Mouse (Mus musculus) hindbrain, embryonic 13.5 days (tissue): ENCODE measurements around the gene Rora. TPM values are rescaled to one million over a fixed set of nuclear protein-coding genes. Genes with fewer than 3 reads are reported as not detected.

ENCODE experiments used
- ATAC-seq: fragments of 200-750 bp; cut with Nextera tagmentation; 2 replicates; pipeline ENCODE4 v1.8.0; 2017; ENCODE audit warnings: moderate TSS enrichment; ENCODE audit not compliant: low FRiP score
- H3K27ac ChIP-seq: fragments of 300-500 bp; sonication (generic); 2 replicates; pipeline ENCODE4 v1.5.1; 2015; ENCODE audit warnings: inconsistent platforms, mild to moderate bottlenecking, moderate library complexity
- H3K27me3 ChIP-seq: fragments of 300-500 bp; sonication (generic); 2 replicates; pipeline ENCODE4 v1.6.1; 2015; ENCODE audit warnings: mild to moderate bottlenecking, inconsistent platforms
- H3K36me3 ChIP-seq: fragments of 300-500 bp; sonication (generic); 2 replicates; pipeline ENCODE4 v1.6.1; 2015; ENCODE audit warnings: mild to moderate bottlenecking, inconsistent platforms
- H3K4me1 ChIP-seq: fragments of 300-500 bp; sonication (generic); replicated peaks from 2 replicates; pipeline ENCODE4 v1.6.1; 2015; ENCODE audit warnings: inconsistent platforms
- H3K4me2 ChIP-seq: fragments of 300-500 bp; sonication (generic); 2 replicates; pipeline ENCODE4 v1.6.1; 2015; ENCODE audit warnings: inconsistent platforms, mild to moderate bottlenecking, moderate library complexity
- H3K4me3 ChIP-seq: fragments of 300-500 bp; sonication (generic); 2 replicates; pipeline ENCODE4 v1.5.1; 2015; ENCODE audit warnings: mild to moderate bottlenecking, inconsistent platforms
- H3K9ac ChIP-seq: fragments of 300-500 bp; sonication (generic); 2 replicates; pipeline ENCODE4 v1.6.1; 2015; ENCODE audit warnings: mild to moderate bottlenecking, inconsistent platforms
- H3K9me3 ChIP-seq: fragments of 300-500 bp; sonication (generic); 2 replicates; pipeline ENCODE4 v1.6.1; 2016; ENCODE audit warnings: inconsistent platforms
- WGBS: fragments of 180-500 bp; shearing (Covaris S2); methylation state at CpG from one replicate; pipeline ENCODE4 v1.1.7; 2015; 5-methylcytosine and 5-hydroxymethylcytosine counted together
- polyA plus RNA-seq: library from polyadenylated mRNA; unstranded; fragments of >200 nt; fragmentation: Nextera tagmentation; extraction: Ambion mirVana; gene quantifications from 2 replicates; pipeline ENCODE4 v1.2.1, GENCODE M21; 2015

Rora gene
- polyA plus RNA-seq, 1 experiment from 2014 or later: 25.0 TPM

DNA sequence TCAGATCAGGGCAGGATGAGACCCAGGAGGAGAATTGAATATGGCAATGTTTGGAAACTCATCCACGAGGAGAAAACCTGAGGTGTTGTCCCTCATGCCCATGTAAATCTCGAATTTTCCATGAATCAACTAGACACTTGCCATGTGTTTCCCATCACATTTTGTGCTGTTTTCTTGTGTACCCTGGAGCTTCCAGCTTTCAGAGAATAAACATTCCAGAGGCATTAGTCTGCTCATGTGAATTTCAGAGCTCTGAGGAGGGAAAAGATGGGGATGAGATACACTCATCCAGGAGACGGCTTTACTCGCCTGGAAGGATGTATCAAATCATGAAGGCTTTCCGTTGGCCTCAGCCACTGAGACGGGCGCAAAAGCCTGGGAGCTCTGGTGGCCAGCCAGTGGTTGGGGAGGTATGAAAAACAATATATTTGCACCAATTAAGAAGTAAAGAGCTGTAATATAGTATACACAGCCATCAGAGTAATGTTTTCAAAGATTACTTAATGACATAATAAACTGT is 391.1 kb downstream of the Rora start:
- 88% methylated on average over 7 of the region's 7 CpGs for WGBS
- Histone ChIP-seq H3K27ac (no peak overlapping the region), H3K4me3 (no peak overlapping the region), H3K9ac (no peak overlapping the region), H3K4me1 (no peaks in the 10 kb centered on the region), H3K36me3 (no peaks in the 10 kb centered on the region), H3K27me3 (no peaks in the 10 kb centered on the region), H3K4me2 (no peak overlapping the region), H3K9me3 (no peaks in the 10 kb centered on the region; the same call in 1 of the 2 replicates)
- ATAC-seq: no peak

DNA sequence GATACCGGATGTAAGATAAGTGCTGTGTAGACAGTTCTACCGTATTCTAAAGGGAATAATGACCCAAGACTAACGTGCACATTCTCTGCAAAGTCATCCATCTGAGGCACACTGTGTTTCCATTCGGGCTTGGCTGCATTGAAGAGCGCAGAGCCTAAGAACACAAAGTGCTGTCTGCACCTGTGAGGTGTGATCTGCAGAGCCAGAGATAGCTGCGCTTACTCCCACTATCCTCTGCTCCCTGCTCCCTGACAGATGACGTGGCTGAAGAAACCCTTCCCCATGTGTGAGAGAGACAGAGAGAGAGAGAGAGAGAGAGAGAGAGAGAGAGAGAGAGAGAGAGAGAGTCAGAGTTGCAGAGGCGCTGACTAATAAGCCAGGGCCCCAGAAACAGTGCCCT is 392.3 kb downstream of the Rora start:
- no peaks in the 10 kb centered on the region for H3K4me1 ChIP-seq
- no peaks in the 10 kb centered on the region for H3K36me3 ChIP-seq
- H3K4me2 ChIP-seq: no peak overlapping the region
- no peaks in the 10 kb centered on the region for H3K27me3 ChIP-seq
- WGBS: 86% methylated on average over 8 of the region's 8 CpGs
- H3K9ac ChIP-seq: no peak overlapping the region
- H3K27ac ChIP-seq: no peak overlapping the region
- ATAC-seq: no peak
- H3K4me3 ChIP-seq: no peak overlapping the region
- H3K9me3 ChIP-seq: no peaks in the 10 kb centered on the region

DNA sequence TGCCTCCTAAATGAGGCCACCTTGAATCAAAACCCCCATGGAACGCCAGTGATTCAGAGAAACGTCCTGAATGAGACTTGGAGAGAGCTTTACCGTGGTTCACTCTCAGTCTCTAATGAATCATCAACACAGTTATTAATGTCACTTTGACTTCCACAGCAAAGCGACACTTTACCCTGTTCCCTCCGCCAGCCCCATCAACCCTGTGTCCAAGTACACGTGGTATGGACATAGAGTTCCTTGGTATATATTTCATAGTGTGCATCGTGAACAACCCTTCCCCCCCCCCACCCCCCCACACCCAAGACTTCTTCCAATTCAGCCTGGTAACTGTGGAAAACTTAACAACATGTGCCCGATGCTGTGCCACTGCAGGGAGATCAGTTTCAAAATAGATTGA is 397.3 kb downstream of the Rora start:
- Histone ChIP-seq H3K4me2 (no peak overlapping the region), H3K9ac (no peak overlapping the region), H3K36me3 (no peaks in the 10 kb centered on the region), H3K27me3 (no peaks in the 10 kb centered on the region), H3K9me3 (no peaks in the 10 kb centered on the region), H3K27ac (no peak overlapping the region), H3K4me3 (no peak overlapping the region), H3K4me1 (no peaks in the 10 kb centered on the region)
- WGBS: 79% methylated on average over 8 of the region's 8 CpGs
- no peak for ATAC-seq

DNA sequence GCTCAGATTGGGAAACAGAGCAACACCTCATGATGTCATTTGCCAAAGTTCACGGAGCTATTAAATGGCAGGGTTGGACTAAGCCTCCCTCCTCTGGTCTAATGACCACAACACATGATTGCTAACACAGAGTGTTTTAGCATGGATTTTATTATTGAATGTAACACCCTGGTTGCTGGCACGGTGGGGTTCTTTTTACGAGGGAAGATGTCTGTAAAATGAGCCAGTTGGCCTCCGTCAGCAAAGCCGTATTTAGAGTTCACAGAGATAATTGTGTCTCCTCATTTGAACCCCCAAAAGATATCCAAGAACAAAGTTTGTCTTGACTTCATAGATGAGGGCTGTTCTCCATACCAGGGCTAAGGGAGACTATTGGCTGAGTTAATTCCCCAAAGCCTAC is 398.3 kb downstream of the Rora start:
- no peaks in the 10 kb centered on the region for H3K27me3 ChIP-seq
- no peak overlapping the region for H3K4me2 ChIP-seq
- WGBS: 87% methylated on average over 5 of the region's 5 CpGs
- H3K4me3 ChIP-seq: no peak overlapping the region
- no peak overlapping the region for H3K27ac ChIP-seq
- H3K36me3 ChIP-seq: no peaks in the 10 kb centered on the region
- ATAC-seq: no peak
- no peak overlapping the region for H3K9ac ChIP-seq
- no peaks in the 10 kb centered on the region for H3K9me3 ChIP-seq
- peaks cover 3% of the 10 kb centered on the region; the same call in 1 of the 2 replicates for H3K4me1 ChIP-seq

DNA sequence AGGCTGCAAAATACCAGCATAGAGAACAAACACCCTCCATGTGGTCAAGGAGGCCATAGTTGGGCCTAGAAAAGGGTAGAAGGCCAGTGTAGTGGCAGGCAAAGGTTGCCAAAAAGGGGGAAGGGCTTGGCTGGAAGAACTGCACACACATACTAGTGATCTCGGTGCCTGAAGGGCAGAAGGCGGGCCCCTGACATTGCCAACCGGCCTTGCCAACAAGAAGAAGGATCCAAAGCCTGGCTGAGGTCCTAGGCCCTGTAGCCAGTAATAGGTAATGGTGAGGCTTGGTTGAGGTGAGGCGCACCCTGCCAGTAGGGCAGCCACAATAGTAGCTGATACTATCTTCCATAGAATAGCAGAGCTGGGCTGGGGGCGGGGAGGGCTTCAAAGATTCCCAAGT is 401.7 kb downstream of the Rora start:
- 88% methylated on average over 5 of the region's 5 CpGs for WGBS

DNA sequence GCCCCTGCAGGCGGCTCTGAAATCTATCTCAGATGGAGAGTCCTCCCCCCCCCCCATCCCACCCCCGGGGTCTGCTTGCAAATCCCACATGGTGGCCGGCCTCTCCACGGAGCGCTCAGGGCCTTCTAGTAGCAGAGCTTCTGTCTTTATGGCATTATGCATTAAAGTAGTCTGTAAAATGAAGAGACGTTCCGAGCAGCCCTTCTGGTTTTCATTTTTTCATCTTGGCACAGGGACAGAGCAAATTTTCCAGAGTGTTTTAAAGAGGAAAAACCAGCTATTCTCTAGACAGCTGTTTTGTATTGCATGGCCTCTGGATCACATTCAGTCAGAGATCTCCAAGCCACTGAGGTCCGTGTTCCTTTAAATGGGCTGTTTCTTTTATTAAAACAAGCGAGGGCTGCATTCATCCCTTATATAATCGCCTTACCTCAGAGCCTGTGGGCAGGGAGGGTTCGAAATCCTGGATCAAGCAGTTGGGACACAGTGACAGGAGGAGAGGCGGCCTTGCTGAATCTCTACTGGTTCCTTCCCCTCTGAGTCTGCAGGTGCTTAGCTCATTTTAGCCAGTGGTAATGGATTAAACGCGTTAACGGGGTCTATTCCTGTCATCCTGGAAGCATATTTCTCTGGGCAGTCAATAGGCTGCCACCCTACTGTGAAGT is 417.7 kb downstream of the Rora start:
- no peaks in the 10 kb centered on the region for H3K9me3 ChIP-seq
- 0 out of 2 replicates have a peak overlapping the region, but pooled peaks have one; percentile 23 for H3K27ac ChIP-seq
- 66% methylated on average over 15 of the region's 15 CpGs for WGBS
- H3K9ac ChIP-seq: no peak overlapping the region
- H3K36me3 ChIP-seq: no peaks in the 10 kb centered on the region
- no peaks in the 10 kb centered on the region for H3K27me3 ChIP-seq
- H3K4me3 ChIP-seq: no peak overlapping the region
- H3K4me1 ChIP-seq: peaks cover 11% of the 10 kb centered on the region; the same call in 1 of the 2 replicates
- ATAC-seq: no peak
- H3K4me2 ChIP-seq: no peak overlapping the region

More for the DNA sequence above, 401.7 kb downstream of the Rora start:
- H3K4me3 ChIP-seq: no peak overlapping the region
- H3K4me1 ChIP-seq: peaks cover 7% of the 10 kb centered on the region
- no peak overlapping the region for H3K9ac ChIP-seq
- H3K4me2 ChIP-seq: no peak overlapping the region
- no peaks in the 10 kb centered on the region for H3K27me3 ChIP-seq
- ATAC-seq: no peak
- H3K36me3 ChIP-seq: no peaks in the 10 kb centered on the region
- H3K9me3 ChIP-seq: no peaks in the 10 kb centered on the region
- no peak overlapping the region for H3K27ac ChIP-seq

DNA sequence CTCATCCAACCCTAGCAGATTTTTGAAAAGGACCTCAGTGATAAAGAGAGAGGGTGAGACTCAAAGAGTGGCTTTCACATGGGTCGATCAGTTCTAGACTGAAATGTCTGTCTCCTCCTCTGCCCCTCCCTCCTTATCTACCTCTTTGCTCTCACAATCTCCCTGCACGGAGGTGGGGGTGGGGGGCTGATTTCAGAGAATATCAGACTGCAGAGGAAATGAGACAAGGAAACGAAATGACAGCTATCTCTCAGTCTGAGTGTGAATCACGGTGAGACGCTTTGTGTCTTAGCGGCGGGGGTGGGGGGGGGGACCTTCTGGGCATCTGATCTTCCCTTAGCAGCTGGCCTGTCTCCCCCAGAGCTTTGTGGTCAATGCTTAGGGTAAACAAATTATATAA is 419.7 kb downstream of the Rora start:
- H3K27ac ChIP-seq: no peak overlapping the region
- H3K4me1 ChIP-seq: peaks cover 11% of the 10 kb centered on the region; the same call in 1 of the 2 replicates
- H3K36me3 ChIP-seq: no peaks in the 10 kb centered on the region
- H3K4me3 ChIP-seq: no peak overlapping the region
- WGBS: 72% methylated on average over 7 of the region's 7 CpGs
- H3K9ac ChIP-seq: no peak overlapping the region
- no peaks in the 10 kb centered on the region for H3K27me3 ChIP-seq
- ATAC-seq: no peak
- H3K9me3 ChIP-seq: no peaks in the 10 kb centered on the region
- H3K4me2 ChIP-seq: no peak overlapping the region

DNA sequence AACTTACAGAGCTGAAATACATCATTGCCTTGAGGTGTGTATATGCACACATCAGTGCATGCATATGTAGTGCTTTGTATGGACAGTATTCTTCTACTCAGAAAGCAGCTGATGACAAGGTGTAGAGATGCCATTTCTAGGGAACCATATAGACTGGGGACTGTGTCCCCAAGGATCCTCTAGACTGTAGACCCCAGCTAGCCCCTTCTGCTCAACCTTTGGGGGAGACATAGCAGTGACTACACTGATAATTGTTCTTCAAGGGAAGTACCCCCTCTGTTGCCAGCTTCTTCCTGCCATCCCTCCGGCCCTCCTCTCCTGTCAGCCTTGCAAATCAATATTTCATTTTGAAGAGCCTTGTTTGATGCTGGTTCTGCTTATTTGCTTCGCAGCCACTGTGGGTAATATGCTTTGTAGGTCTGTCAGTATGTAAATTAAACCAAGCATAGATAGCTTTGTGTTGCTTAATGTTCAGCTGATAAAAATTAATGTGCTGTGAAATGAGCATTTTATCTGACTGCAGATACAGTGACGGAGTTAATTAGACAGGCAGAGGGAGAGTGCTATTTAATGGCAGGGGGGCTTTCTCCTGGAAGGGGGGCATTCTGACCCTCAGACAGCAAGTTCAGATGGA is 430.6 kb downstream of the Rora start:
- no peak overlapping the region for H3K4me2 ChIP-seq
- 0 out of 2 replicates have a peak overlapping the region, but pooled peaks have one; percentile 9 for H3K9ac ChIP-seq
- 26% methylated on average over 3 of the region's 3 CpGs for WGBS
- H3K27ac ChIP-seq: peak overlapping the region; percentile 81
- H3K27me3 ChIP-seq: peaks cover 43% of the 10 kb centered on the region
- peak; percentile 66 for ATAC-seq
- H3K4me3 ChIP-seq: no peak overlapping the region
- no peaks in the 10 kb centered on the region for H3K36me3 ChIP-seq
- H3K9me3 ChIP-seq: no peaks in the 10 kb centered on the region
- H3K4me1 ChIP-seq: peaks cover 20% of the 10 kb centered on the region

DNA sequence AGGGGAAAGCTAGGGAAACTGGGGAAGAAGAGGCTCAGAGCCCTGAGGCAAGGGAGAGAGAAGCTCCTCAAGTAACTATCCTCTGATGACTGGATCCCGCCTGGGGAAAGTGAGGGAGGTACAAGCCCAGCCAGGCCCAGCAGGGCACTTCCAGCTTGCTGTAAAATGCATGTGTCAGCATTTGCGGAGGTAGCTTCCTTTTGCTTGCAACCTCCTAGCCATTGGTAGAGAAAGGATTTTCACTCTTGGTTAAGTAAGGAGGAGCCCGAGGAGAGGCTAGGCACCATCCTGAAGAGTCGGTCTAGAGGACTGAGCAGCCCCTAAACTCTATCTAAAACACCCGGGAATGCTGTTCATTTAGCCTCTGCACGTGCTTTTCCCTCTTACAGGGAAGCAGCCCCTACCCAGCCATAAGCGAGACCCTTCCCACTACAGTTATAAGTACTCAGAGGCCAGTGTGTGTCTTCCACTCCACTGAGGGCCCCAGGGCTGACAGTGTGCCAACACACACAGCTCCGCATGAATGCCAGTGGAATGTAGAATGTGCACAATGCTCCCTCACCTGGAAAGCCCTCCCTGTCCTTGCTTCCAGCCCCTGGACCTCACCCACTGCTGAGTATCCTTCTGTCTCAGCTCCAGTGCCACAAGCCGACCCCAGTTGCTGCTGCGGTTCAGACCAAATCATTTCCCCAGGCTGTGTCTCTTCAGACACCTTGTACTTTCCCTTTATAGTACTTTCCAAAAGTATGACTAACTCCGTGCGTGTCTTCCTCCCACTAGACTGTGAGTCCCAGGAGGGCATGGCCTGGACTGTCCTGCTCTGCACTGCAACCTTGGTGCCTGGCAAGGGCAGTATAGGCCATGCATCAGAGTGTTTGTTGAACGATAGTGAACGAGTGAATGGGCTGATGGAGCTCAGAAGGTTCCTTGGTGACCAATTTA is 431.4 kb downstream of the Rora start:
- Histone ChIP-seq H3K9me3 (no peaks in the 10 kb centered on the region), H3K4me3 (no peak overlapping the region), H3K4me1 (peaks cover 20% of the 10 kb centered on the region), H3K27me3 (peaks cover 43% of the 10 kb centered on the region), H3K36me3 (no peaks in the 10 kb centered on the region), H3K27ac (peak overlapping the region; percentile 81; the same call in 1 of the 2 replicates), H3K9ac (0 out of 2 replicates have a peak overlapping the region, but pooled peaks have one; percentile 9), H3K4me2 (no peak overlapping the region)
- peak; percentile 57 for ATAC-seq
- WGBS: 65% methylated on average over 14 of the region's 14 CpGs

DNA sequence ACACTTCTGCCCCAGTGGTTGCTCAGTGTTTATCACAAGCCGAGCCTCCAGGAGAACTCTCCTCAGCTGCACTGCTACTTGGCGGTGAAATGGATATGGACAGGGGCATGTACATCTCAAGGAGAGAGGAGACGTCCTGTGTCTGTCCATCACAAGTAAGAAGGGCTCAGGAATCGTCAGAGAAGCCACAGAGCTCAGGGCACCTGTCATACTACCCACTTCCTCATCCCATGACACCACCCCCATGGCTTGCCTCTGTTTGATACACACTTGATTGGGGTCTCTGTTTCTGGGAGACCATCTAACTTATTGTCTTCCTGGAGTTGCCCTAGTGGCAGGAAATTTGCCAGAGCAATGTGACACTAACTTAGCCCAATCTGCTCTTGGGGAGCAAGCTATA is 433.3 kb downstream of the Rora start:
- no peak overlapping the region for H3K4me2 ChIP-seq
- WGBS: 92% methylated on average over 4 of the region's 4 CpGs
- no peaks in the 10 kb centered on the region for H3K36me3 ChIP-seq
- peaks cover 37% of the 10 kb centered on the region for H3K27me3 ChIP-seq
- no peak for ATAC-seq
- no peak overlapping the region for H3K9ac ChIP-seq
- H3K4me1 ChIP-seq: peaks cover 27% of the 10 kb centered on the region
- no peak overlapping the region for H3K4me3 ChIP-seq
- H3K9me3 ChIP-seq: no peaks in the 10 kb centered on the region
- no peak overlapping the region for H3K27ac ChIP-seq

DNA sequence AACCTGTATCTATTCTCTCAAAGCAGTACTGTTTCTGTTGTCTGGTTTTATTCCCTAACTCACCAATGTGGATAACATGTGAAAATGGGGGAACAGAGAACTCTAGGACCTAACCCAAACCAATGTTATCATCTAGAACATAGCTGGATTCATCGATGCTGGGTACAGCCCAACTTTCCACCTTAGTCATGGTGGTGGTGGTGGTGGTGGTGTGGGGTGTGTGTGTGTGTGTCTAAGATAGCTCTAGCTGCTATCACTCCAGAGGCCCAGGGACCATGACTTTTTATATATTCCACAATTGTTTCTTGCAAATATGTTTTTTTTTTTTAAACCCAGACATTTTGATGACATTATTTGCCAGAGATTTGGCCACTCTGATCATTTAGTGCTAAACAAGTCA is 433.7 kb downstream of the Rora start:
- H3K4me1 ChIP-seq: peaks cover 32% of the 10 kb centered on the region
- no peak for ATAC-seq
- H3K4me2 ChIP-seq: no peak overlapping the region
- H3K4me3 ChIP-seq: no peak overlapping the region
- H3K27ac ChIP-seq: no peak overlapping the region
- H3K36me3 ChIP-seq: no peaks in the 10 kb centered on the region
- WGBS: 94% methylated on average over 1 of the region's 1 CpGs
- peaks cover 33% of the 10 kb centered on the region for H3K27me3 ChIP-seq
- H3K9ac ChIP-seq: no peak overlapping the region
- no peaks in the 10 kb centered on the region for H3K9me3 ChIP-seq

DNA sequence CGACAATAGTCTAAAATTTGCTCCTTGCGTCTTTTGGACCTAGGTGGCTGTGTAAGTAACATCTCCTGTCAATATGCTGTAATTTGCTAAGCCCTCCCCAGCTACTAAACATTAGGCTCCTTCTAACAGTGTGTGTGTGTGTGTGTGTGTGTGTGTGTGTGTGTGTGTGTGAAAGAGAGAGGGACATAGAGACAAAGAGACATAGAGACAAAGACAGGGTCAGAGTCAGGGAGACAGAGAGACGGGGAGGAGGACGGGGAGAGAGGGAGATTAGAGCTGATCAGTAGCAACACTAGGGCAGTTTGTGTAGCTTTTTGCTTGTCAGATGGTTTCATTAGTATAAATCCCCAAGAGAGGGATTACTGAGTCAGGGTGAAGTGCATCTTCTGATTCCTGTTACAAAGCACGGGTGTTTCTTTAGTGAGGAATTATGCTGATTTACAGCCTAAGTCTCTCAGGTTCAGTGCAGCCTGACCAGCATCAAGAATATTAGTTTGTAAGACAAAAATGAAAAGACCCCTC is 437.2 kb downstream of the Rora start:
- 53% methylated on average over 5 of the region's 5 CpGs for WGBS
- H3K9me3 ChIP-seq: no peaks in the 10 kb centered on the region
- H3K27me3 ChIP-seq: peaks cover 17% of the 10 kb centered on the region
- H3K4me3 ChIP-seq: no peak overlapping the region
- ATAC-seq: no peak
- no peak overlapping the region for H3K27ac ChIP-seq
- peaks cover 13% of the 10 kb centered on the region for H3K4me1 ChIP-seq
- no peak overlapping the region; the same call in 1 of the 2 replicates for H3K9ac ChIP-seq
- no peak overlapping the region for H3K4me2 ChIP-seq
- H3K36me3 ChIP-seq: no peaks in the 10 kb centered on the region
